Mouse (Mus musculus): ENCODE results near the gene Adam10.

DNA sequence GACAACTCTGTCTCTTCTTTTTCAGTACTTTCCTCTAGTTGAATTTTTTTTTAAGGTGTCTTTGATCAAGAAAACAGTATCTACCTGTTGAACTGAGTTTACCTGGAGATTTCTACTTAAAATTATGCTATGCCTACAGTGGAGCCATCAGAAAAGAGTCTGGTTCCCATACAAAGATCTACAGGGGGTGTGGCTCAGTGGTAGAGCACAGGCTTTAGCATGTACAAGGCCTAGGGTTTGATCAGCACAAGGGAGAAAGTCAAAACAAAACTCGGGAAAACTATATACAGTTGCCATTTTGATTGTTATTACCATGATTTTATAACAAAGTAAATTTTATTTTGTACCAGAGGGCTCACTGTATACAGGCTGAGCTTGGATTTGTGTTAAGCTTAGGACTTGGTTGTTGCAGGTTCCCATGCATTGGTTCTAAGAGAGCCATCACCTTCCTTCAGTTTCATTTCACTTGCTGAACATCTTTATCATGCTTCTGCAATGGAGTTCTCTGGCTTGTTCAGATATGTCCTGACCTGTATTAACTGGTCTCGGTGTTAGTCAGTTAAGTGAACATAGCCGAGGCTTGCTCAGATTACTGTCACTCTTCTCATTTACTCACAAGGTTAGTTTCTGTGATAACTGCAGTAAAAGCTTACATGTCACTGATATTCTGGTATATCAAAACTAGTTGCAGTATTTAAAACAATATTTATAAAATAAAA, 72.9 kb downstream of the Adam10 start:
- TF ChIP-seq CTCF (IDR thresholded peaks at IDR 0.05; ENCODE audit: low read depth) (no peak), EP300 (IDR thresholded peaks at IDR 0.05; ENCODE audit: low read depth) (peak; percentile 43; the same call in 1 of the 2 replicates)

Measured in liver, embryonic 14.5 days (tissue).